Mouse (Mus musculus): ENCODE measurements at regions not wholly inside any gene's neighbourhood (a gene's known extent, or its start where the extent isn't known, plus 50 kb on each side); places are given as distances from the start of the nearest gene placed in this dataset.

GRCm38 (mm10) chr6:109370286-109370685 lies 541.8 kb downstream of the Edem1 start:
- no peak for DNase-seq (ENCODE audit: low read depth, low spot score)

- no peak for DNase-seq (ENCODE audit: low read depth, low spot score)
Observed at GRCm38 (mm10) chr6:109371931-109372330, 543.5 kb downstream of the Edem1 start.

- DNase-seq (ENCODE audit: low read depth, low spot score): no peak
Observed at GRCm38 (mm10) chr6:109387212-109387611, 558.8 kb downstream of the Edem1 start.

- DNase-seq (ENCODE audit: low read depth, low spot score): no peak
Observed at GRCm38 (mm10) chr6:109389781-109390180, 561.3 kb downstream of the Edem1 start.

GRCm38 (mm10) chr6:109398690-109399089 lies 570.2 kb downstream of the Edem1 start:
- peak; percentile 3 for DNase-seq (ENCODE audit: low read depth, low spot score)

GRCm38 (mm10) chr6:109419505-109420239 lies 591.2 kb downstream of the Edem1 start:
- DNase-seq (ENCODE audit: low read depth, low spot score): no peak

- DNase-seq (ENCODE audit: low read depth, low spot score): no peak
Observed at GRCm38 (mm10) chr6:109433596-109433995, 605.2 kb downstream of the Edem1 start.
